Mouse (Mus musculus) liver, adult (tissue): ENCODE data around the gene Mamstr.

Source experiments
- GATA4 ChIP-seq: IDR thresholded peaks from 2 replicates; pipeline ENCODE4 v1.6.1; 2014; ENCODE audit warnings: mild to moderate bottlenecking, low read length; ENCODE audit not compliant: insufficient replicate concordance

Gene Mamstr

DNA sequence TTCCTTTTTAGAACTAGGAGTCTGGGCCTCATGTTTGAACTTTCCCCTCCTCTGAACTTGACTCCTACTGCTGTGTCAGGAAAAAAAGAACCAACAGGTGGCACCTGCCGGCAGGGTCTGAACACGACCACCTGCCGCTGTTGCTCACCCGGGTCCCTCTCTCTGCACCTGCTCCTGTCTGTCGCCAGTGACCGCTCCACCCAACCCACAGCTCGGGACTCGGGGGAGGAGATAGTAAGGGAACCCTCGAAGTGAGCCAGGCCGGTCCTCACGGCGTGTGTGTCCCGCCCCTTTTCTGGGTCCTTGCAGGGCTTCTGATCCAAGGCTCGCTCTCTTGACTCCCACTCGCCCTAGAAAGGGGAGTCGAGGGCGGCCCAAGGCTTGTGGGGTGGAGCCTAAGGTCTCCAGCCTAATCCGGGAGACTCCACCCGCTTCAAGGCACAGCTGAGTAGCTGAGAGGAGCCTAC, at the start of gene Mamstr:
Mamstr (plus strand) TSS at position 417 of the 467 bp plus-strand sequence.
- TF ChIP-seq GATA4 = no peak

DNA sequence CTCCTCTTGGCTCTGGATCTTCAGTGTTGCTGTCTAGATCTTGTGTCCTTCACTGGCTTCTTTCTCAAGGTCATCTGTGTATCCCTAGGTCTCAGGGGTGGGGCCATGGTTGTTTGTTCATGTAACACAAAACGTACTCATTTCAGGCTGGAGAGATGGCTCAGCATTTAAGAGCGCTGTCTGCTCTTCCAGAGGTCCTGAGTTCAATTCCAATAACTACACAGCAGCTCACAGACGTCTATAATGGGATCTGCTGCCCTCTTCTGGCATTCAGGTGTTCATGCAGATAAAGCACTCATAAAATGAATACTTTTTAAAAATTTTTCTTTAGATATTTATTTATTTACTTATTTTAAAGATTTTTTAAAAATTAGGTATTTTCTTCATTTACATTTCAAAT, 48.9 kb upstream of the Mamstr start:
- TF ChIP-seq GATA4 = no peak

DNA sequence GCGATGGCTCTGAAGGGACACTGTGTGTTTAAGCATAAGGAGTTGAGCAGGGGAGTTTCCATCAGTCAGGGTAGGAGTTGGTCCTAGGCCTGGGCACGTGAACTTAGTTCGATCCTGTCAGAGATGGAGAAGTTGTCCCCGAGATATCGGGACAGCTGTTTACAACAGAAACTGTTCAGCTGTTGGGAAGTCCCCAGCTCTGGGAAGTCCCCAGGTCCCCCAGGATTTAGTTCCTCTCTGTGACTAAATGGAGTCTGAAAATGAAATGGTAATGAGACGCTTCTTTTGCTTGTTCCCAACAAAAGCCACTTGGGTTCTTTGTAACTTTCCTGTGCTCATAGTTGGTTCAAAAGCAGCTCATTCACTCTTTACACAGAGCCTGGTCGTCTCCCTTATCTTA, 47.9 kb upstream of the Mamstr start:
- no peak for TF ChIP-seq GATA4

DNA sequence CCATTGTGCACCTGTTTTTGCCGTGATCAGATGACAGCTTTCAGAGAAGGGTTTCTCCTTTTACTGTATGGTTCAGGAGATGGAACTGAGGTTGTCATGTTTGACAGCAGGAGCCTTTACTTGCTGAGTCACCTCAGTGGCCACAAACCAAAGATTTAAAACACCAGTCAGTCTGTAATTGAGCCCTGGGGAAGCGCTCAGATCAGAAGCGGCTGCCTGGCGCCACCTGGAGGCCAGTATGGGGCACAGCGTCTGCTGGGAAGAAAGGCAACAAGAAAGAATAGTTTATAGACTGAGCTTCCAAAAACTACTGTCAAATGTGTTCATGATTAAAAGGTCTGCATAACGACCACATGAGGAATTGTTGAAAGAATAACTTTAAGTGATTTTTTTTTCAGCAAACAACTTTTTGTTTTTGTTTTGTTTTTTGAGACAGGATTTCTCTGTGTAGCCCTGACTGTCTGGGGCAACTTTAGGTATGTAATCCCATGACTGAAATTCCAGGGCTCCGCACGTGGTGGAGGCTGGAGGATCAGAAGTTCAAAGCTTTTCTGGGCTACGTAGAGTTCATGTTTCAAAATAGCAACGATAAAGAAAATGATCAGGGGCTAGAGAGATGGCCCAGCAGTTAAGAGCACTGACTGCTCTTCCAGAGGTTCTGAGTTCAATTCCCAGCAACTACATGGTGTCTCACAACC, 46.5 kb upstream of the Mamstr start:
- no peak for TF ChIP-seq GATA4

DNA sequence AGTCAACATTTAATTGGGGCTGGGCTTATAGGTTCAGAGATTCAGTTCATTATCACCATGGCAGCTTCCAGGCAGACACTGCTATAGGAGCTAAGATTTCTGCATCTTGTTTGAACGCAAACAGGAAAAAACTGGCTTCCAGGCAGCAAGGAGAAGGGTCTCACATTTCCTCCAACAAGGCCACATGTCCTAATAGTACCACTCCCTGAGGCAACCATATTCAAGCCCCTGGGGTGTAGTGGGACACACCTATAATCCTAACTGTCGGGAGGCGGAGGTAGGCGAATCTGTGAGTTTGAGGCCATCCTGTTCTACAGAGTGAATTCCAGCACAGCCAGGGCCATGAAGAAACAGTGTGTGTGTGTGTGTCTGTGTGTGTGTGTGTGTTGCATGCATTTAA, 44.6 kb upstream of the Mamstr start:
- no peak for TF ChIP-seq GATA4

DNA sequence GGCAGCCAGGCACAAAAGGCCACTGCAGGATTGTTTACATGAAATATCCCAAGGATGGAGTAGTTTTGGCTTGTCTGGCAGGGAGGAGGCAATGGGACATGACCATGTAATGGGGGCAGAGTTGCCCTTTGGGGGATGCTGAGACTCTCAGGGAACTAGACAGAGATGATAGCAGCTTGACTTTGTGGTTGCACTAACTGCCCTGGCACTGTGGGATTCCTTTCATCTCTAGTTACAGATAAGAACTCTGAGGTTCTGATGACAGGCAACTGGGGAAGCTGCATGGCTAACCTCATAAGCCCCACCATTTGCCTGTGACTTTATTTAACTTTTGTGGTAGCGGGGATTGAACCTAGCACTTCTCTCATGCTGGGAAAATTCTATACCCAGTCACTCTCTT, 43.7 kb upstream of the Mamstr start:
- no peak for TF ChIP-seq GATA4

DNA sequence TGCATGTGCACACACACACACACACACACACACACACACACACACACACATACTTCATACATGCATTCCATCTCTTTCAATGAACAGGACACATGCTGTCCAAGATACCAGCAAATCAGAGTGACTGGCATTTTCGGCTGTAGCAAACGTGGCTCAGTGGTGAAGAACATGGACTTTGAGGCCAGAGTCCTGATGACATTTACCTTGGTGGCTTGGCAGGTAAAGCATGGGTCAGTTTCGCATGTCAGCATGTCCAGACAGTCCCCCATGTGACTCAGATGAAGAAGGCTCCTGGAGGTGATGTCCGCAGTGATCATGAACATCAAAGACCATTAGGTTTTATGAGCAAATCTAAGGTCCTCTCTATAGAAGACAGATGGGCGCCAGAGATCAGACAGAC, 42.8 kb upstream of the Mamstr start:
- TF ChIP-seq GATA4 = no peak

DNA sequence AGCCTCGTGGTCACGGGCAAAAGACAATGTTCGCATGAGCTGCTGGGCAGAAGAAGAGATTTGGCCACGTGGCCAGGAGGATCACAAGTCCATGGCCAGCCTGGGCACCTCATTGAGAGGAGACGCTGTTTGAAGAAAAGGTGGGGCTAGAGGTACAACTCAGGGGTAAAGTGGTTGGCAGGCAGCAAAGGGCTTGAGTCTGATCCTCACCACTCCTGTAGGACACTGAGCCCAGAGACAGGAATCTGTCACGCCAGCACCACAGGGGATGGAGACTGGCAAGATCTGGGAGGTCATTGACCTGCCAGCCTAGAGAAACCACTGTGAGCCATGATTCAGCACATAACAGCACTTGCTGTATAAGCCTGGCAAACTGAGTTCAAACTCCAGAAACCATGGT, 42.2 kb upstream of the Mamstr start:
- TF ChIP-seq GATA4 = no peak

DNA sequence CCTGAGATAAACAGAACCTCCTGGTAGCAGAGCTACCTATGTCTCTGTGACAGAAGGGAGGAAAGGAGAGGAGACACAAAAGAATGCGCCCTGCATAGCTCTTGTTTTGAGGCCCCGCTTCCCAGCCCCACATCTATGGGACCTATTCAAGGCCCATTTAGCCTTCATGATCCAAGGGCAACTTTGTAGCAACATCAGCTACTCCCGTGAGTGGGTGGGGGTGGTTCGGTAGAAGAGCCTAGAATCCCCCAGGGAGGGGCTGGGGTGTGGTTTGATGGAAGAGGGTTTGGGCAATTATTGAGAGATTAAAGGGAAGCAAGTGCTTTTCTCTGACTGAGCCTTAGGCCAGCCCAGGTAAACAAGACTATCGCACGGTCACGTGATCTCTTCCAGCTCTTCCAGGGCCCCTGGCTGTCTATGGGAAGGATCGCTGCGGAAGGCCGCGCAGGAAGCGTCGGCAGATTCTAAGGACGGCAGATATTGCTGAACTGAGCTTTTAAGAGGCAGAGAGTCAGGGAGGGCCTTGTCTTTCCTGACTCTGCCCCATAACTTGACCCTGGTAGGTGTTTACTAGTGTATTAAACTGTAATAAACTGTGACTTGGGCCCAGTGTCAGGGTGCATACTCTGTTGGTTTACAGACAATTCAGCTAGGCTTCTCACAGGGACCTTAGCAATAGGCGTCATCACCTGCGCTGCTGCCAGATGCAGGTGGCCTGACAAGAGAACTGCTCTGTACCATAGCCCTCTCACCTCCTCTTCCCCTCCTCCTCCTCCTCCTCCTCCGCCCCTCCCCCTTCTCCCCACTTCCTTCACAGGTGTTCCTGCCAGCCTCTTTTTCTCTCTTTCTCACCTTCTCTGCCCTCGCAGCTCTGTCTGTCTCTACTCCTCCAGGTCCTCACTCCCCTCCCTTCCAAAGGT, 40.6 kb upstream of the Mamstr start:
- TF ChIP-seq GATA4 = no peak

DNA sequence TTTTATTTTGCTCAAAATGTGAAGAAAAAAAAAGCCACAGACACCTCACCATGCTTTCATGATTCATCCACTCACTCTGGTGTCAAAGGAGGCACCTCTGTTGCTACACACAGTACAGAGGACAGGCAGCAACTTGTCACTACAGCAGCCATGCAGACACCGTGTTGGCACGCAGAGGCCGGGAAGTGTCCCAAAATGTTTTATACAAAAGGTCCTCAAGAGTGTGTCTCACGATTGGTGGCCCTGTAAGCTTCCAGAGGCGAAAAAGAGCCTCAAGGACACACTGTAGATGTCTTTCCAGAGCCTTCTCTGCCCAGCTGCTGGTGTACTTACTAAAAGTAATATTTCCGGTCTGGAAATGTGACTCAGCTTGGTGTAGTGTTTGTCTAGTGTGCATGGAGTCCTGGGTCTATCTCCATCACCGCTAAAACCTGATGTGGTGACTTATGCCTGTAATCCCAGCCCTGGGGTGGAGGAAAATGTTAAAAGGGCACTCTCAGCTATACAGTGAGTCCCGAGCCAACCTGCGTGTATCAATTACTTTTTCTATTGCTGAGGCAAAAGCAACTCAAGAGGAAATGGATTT, 34.0 kb upstream of the Mamstr start:
- no peak for TF ChIP-seq GATA4

DNA sequence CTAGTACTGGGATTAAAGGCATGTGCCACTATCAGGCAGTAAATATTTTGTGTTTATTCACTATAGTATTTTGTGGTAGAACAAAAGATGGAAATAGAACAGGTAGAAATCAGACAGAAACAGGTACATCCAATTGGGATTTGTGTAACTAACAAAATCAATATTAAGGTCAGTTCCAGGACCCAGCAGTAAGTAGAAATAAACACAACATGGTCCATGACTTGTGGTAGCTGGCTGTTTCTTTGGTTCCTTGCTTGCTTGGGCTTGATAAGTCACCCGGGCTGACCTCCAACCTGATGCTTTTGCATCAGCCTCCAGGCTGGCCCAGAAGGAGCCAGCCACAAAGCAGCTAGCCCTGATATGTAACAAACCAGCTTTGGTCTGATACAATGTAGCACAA, 30.3 kb upstream of the Mamstr start:
- no peak for TF ChIP-seq GATA4

DNA sequence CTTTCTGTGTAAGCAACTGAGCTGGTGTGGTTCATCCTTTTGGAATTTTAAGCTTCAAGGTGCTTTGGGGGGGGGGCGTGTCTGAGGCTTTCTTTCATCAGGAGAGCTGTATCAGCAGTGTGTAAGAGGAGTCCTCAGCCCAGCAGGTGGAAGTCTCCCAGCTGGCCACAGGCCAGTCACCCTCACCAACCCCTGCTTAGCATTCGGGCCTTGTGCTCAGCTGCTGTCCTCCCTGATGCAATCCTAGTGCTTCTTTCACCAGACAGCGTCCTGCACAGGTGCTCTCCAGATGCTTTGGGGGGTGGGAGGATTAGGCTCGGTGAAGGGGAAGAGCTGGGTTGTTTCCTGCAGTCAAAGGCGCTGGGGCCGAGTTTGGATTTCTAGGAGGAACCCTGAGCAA, 23.5 kb upstream of the Mamstr start:
- TF ChIP-seq GATA4 = no peak

DNA sequence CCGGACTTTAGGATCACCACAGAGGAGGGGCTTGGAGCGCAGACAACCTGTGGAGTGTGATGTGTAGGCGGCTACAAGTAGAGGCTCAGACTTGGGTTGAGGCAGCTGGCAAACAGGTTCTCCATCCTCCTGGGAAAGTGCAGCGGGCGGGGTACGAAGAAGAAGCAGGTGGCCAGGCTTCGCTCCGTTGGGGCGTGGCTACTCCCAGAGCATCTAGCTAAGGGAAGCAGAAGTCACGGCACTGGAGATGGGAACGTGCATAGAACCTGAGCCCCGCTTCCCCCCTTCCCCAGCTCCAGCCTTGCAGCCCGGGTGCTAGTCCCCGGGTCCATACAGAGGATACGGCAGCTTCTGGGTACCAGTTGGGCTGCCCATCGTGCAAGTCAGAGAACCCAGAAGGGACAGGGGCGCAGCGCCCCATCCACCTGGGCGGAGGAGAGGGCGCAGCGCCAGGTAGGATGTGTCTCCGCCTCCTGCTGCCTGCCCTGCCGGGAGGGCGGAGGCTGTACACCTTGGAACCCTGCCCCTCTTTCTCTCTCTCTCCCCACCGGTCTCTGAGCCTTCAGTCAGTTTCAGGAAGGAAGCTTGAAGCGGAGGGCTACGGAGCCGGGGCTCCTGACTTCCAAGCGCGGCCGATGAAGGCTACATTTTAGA, 22.6 kb upstream of the Mamstr start, which contains the start of gene Fut1:
Fut1 (plus strand) TSS at position 248 of the 654 bp plus-strand sequence.
- no peak for TF ChIP-seq GATA4

DNA sequence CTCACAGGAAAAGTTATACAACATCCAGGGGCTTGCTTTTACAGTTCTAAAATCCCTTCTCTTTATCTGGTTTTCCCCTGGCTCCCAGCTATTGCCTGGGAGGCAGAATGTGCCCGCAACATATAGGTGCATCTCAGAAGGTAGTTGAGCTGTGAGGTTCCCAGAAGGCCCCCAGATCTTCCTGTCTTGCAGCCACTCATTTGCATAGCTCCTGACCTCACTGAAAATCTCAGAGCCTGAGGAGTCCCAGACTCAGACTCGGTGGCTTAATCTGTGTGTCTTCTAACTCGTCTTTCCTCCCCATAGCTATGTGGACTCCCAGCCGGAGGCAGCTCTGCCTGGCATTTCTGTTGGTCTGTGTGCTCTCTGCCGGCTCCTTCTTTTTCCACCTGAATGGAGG, 21.5 kb upstream of the Mamstr start:
- no peak for TF ChIP-seq GATA4

DNA sequence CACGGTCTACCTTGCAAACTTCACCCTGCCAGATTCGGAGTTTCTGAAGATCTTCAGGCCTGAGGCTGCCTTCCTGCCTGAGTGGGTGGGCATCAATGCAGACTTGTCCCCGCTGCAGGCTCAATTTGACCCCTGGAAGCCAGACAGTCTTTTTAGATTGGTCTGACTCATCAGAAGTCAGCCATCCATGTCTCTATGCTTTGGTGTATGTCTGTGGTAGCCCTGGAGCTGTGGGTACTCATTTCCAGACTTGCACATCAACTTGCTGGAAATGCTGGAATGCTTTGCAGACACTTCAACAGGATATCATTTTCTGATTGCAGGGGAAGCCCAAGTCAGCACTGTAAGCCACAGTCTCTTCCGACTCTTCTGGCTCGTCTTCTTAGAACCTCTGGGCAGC, 20.2 kb upstream of the Mamstr start:
- TF ChIP-seq GATA4 = no peak

DNA sequence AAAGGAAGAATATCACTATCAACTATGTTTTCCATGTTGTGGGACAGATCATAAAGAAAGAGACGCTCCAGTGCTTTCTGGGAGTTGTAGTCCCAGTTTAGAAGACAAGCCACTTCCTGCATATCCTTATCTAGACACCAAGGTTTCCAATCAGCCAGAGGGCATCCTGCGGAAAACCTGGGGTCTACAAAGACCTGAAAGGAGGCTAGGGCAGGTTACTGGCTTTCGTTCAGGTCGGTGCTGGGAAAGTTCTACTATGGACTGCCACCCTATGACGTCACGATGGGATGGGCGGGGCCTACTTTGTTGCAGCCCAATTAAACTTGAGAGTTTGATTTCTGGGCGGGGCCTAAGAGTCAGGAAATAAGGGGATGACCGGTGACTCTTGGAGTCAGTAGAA, 18.3 kb upstream of the Mamstr start, which contains the start of gene Izumo1:
Izumo1 (plus strand) TSS at position 369 of the 400 bp plus-strand sequence.
- peak; percentile 76; the same call in 1 of the 2 replicates for TF ChIP-seq GATA4

DNA sequence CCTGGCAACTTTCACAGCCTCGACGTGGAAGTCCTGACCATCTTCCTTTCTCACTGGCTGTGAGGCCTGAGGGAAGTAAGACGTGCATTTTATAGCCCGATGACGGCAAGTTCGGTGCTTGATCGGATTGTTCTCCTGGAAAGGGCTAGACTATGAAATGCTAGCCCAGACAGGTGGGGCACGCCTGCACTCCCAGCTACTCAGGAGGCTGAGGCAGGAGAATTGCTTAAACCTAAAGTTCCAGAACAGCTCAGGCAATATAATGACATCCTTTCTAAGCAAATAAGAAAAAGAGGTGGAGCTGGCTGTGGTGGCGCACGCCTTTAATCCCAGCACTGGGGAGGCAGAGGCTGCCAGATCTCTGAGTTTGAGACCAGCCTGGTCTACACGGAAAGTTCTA, 16.3 kb upstream of the Mamstr start:
- TF ChIP-seq GATA4 = no peak
